ENCODE assay signal across 20 mouse cellular contexts in the genomic region with DNA sequence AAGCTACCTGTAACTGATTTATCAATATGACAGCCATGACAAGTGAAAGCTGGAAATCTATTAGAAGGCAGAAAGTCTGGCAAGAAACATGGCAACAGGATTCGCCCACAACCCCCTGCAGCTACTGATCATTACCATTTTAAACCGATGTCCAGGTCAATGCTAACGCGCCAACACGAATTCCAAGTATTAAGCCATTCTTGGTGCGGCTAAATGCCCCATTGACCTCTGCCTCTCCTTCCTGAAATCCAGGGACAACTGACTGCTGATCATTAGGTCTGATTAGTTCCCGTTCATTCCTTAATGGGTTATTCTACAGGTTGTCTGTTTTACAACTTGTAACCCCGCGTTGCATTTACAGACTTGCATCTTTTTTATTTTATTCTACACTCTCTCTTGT. TPM values are rescaled to one million over a fixed set of nuclear protein-coding genes. Genes with fewer than 3 reads are reported as not detected.
DNase-seq lines count a peak whose midpoint lies in the region; ATAC-seq lines count a peak whose summit lies in the region.
"Had no signal": no experiment of that assay in that cellular context is flagged by ENCODE, and none has a peak within 500 bp of the region (broad histone marks: within the 10 kb centered on the region; RNA-seq: fewer than 3 reads in every experiment).

No protein-coding gene starts in this region.

- peaks cover 11% of the 10 kb centered on the region; the same call in 1 of the 2 replicates for H3K4me1 ChIP-seq in neural tube, embryonic 11.5 days (ENCODE audit: control insufficient read depth, insufficient read depth, low read length)
- H3K4me1 ChIP-seq in hindbrain, embryonic 12.5 days = peaks cover 38% of the 10 kb centered on the region
- peaks cover 45% of the 10 kb centered on the region for H3K4me1 ChIP-seq in midbrain, embryonic 15.5 days
- peaks cover 14% of the 10 kb centered on the region for H3K4me1 ChIP-seq in liver, embryonic 12.5 days

- no peaks in the 10 kb centered on the region for H3K27me3 ChIP-seq in neural tube, embryonic 11.5 days (ENCODE audit: control insufficient read depth, insufficient read depth, low read length)
- H3K27me3 ChIP-seq in hindbrain, embryonic 12.5 days = no peaks in the 10 kb centered on the region
- H3K27me3 ChIP-seq in midbrain, embryonic 15.5 days (replicated peaks) = no peaks in the 10 kb centered on the region
- H3K27me3 ChIP-seq in liver, embryonic 12.5 days (replicated peaks) = no peaks in the 10 kb centered on the region
- H3K27me3 ChIP-seq: embryonic facial prominence, embryonic 15.5 days; megakaryocyte, embryonic 14.5 days had no signal

- peak overlapping the region; percentile 49; the same call in 1 of the 2 replicates for H3K27ac ChIP-seq in neural tube, embryonic 11.5 days (ENCODE audit: low read depth, low read length)
- peak overlapping the region; percentile 89 for H3K27ac ChIP-seq in hindbrain, embryonic 12.5 days
- H3K27ac ChIP-seq in midbrain, embryonic 15.5 days = peak overlapping the region; percentile 90
- no peak overlapping the region for H3K27ac ChIP-seq in liver, embryonic 12.5 days
- H3K27ac ChIP-seq: embryonic facial prominence, embryonic 15.5 days; limb, embryonic 10.5 days had no signal

- H3K36me3 ChIP-seq in neural tube, embryonic 11.5 days (ENCODE audit: control insufficient read depth, insufficient read depth, low read length) = no peaks in the 10 kb centered on the region
- peaks cover 24% of the 10 kb centered on the region for H3K36me3 ChIP-seq in hindbrain, embryonic 12.5 days
- peaks cover 8% of the 10 kb centered on the region for H3K36me3 ChIP-seq in midbrain, embryonic 15.5 days (replicated peaks)
- H3K36me3 ChIP-seq in liver, embryonic 12.5 days = no peaks in the 10 kb centered on the region
- H3K36me3 ChIP-seq: embryonic facial prominence, embryonic 15.5 days; limb, embryonic 10.5 days had no signal

- no peak for ATAC-seq in neural tube, embryonic 11.5 days (ENCODE audit: insufficient read depth, low FRiP score, low TSS enrichment)
- no peak for ATAC-seq in hindbrain, embryonic 12.5 days (ENCODE audit: low FRiP score)
- no peak for ATAC-seq in midbrain, embryonic 15.5 days (replicated peaks)
- no peak for ATAC-seq in liver, embryonic 12.5 days

- WGBS in neural tube, embryonic 11.5 days = 82% methylated on average over 9 of the region's 9 CpGs
- WGBS in hindbrain, embryonic 12.5 days = 80% methylated on average over 9 of the region's 9 CpGs
- WGBS in midbrain, embryonic 15.5 days = 78% methylated on average over 9 of the region's 9 CpGs
- WGBS in liver, embryonic 12.5 days (ENCODE audit: insufficient replicate concordance) = 80% methylated on average over 9 of the region's 9 CpGs

- H3K4me2 ChIP-seq in neural tube, embryonic 11.5 days (ENCODE audit: low read depth) = no peak overlapping the region
- H3K4me2 ChIP-seq in hindbrain, embryonic 12.5 days (replicated peaks) = no peak overlapping the region
- no peak overlapping the region for H3K4me2 ChIP-seq in midbrain, embryonic 15.5 days
- H3K4me2 ChIP-seq in liver, embryonic 12.5 days = no peak overlapping the region
- H3K4me2 ChIP-seq: embryonic facial prominence, embryonic 15.5 days; liver, embryonic 11.5 days had no signal

- H3K9me3 ChIP-seq in neural tube, embryonic 11.5 days (ENCODE audit: control insufficient read depth, low read length) = no peaks in the 10 kb centered on the region
- no peaks in the 10 kb centered on the region for H3K9me3 ChIP-seq in hindbrain, embryonic 12.5 days (replicated peaks)
- H3K9me3 ChIP-seq in midbrain, embryonic 15.5 days = no peaks in the 10 kb centered on the region
- no peaks in the 10 kb centered on the region for H3K9me3 ChIP-seq in liver, embryonic 12.5 days (replicated peaks)
- H3K9me3 ChIP-seq: embryonic facial prominence, embryonic 15.5 days; limb, embryonic 10.5 days; megakaryocyte, embryonic 14.5 days had no signal

- no peak overlapping the region for H3K4me3 ChIP-seq in neural tube, embryonic 11.5 days (ENCODE audit: low read depth, low read length)
- no peak overlapping the region for H3K4me3 ChIP-seq in hindbrain, embryonic 12.5 days
- H3K4me3 ChIP-seq in midbrain, embryonic 15.5 days = no peak overlapping the region
- no peak overlapping the region for H3K4me3 ChIP-seq in liver, embryonic 12.5 days
- H3K4me3 ChIP-seq: embryonic facial prominence, embryonic 15.5 days; limb, embryonic 10.5 days; megakaryocyte, embryonic 14.5 days; myocyte had no signal

- no peak overlapping the region for H3K9ac ChIP-seq in neural tube, embryonic 11.5 days (ENCODE audit: low read length)
- no peak overlapping the region for H3K9ac ChIP-seq in hindbrain, embryonic 12.5 days
- no peak overlapping the region for H3K9ac ChIP-seq in midbrain, embryonic 15.5 days
- H3K9ac ChIP-seq in liver, embryonic 12.5 days = no peak overlapping the region
- H3K9ac ChIP-seq: embryonic facial prominence, embryonic 15.5 days had no signal

- DNase-seq in neural tube, embryonic 11.5 days (ENCODE audit: low spot score) = no peak
- no peak for DNase-seq in neural tube, embryonic 10.5 days (ENCODE audit: extremely low spot score, low spot score)
- no peak for DNase-seq in layer of hippocampus, adult 11-12 months (ENCODE audit: low spot score)
- no peak for DNase-seq in right cerebral cortex, adult 2 months (ENCODE audit: low spot score in 2 of 2)
- DNase-seq: adrenal gland, postnatal 14 days; cerebellum, adult 11 months; cerebellum, postnatal 14 days; kidney, adult 2 months; kidney, postnatal 25 days; lung, adult 2 months; thymus, postnatal 14 days had no signal

RNA-seq across cellular contexts. Expression of a gene that starts 17.6 kb away (rescaled TPM):
- 0.50 and 0.54 TPM in 2 replicates for polyA plus RNA-seq in neural tube, embryonic 11.5 days (2014; fragmentation: Nextera tagmentation; extraction: Ambion mirVana)
- polyA plus RNA-seq in hindbrain, embryonic 12.5 days (2016; fragmentation: Nextera tagmentation; extraction: Ambion mirVana) = 1.1 TPM in 2 replicates
- polyA plus RNA-seq in midbrain, embryonic 15.5 days (2015; fragmentation: Nextera tagmentation; extraction: Ambion mirVana) = 8.4 and 10.0 TPM in 2 replicates
- polyA plus RNA-seq in liver, embryonic 12.5 days (2016; fragmentation: Nextera tagmentation; extraction: Ambion mirVana) = not detected in 2 replicates
- polyA plus RNA-seq: kidney, adult 2 months; liver, embryonic 11.5 days; small intestine, adult 2 months had no signal

RNA-seq across cellular contexts. Expression of a gene that starts 51.4 kb away (rescaled TPM):
- polyA plus RNA-seq in neural tube, embryonic 11.5 days (2014; fragmentation: Nextera tagmentation; extraction: Ambion mirVana) = 0.64 and 0.69 TPM in 2 replicates
- polyA plus RNA-seq in hindbrain, embryonic 12.5 days (2016; fragmentation: Nextera tagmentation; extraction: Ambion mirVana) = 0.72 and 0.90 TPM in 2 replicates
- 0.43 TPM in 2 replicates for polyA plus RNA-seq in midbrain, embryonic 15.5 days (2015; fragmentation: Nextera tagmentation; extraction: Ambion mirVana)
- 0.13 and 0.26 TPM in 2 replicates for polyA plus RNA-seq in liver, embryonic 12.5 days (2016; fragmentation: Nextera tagmentation; extraction: Ambion mirVana)
